Mouse (Mus musculus) erythroblast, embryonic 14.5 days (primary cell): ENCODE results near the gene Arih2.

ENCODE experiments used
- GATA1 ChIP-seq: IDR thresholded peaks from 2 replicates; pipeline ENCODE4 v1.6.1; 2012; ENCODE audit warnings: low read length, inconsistent platforms, mixed read lengths
- TAL1 ChIP-seq: IDR thresholded peaks from 3 replicates; pipeline ENCODE4 v1.6.1; 2012; ENCODE audit warnings: low read length, inconsistent platforms, mixed read lengths

DNA sequence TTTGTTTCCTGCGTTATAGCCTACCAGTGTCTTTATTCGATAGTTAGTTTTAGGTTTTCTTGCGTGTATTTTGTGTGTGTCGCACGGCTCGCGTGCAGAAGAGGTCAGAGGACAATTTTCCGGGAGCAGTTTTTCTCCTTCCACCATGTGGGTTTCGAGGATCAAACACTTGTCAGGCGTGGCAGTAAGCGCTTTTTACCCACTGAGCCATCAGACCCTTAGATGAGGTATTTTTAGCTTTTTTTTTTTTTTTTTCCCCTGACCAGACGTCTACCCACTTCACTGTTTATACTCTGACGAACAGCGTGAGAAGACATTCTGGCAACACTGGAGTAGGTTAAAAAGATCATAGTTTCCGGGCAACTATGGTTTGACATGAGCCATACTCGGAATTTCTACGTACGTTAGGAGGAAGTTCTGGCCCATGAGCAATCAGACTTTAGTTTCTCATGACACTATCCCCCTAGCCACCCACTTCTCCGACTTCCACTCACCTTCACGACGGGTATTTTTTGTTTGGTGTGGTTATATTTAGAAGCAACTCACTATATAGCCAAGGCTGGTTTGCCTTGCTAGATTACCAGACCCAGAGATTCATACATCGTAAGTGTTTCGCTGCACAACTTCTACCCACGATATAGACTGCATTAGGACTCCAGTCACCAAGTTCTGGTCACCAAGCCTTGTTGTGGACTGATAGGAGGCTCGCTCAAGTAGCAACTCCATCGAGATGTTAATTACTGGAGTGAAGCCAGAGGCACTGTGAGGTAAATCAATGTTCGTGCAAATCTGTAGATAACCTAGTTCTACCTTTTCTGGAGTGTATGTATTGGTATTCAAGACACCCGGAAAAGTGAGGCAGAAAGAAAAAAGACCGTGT lies 615 bp upstream of the Arih2 start:
- TF ChIP-seq TAL1 (no peak), GATA1 (no peak)
